ENCODE assay signal across 33 mouse cellular contexts in the genomic region with DNA sequence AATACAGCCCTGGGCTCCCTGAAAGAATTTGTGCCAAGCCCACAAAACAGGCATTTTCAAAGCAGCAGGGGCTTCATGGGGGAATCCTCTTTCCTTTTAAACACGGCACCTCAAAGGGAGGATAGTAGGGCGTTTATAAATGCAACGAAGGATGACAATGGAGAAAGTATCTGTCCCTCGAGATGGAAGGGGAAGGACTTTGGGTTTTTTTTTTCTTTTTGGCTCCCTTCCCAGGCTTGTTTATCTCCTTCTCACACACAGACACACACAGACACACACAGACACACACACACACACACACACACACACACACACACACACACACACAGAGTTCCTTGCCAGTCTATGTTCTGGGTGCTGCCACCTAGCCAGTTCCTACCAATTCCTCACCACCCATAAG. TPM values are rescaled to one million over a fixed set of nuclear protein-coding genes. Genes with fewer than 3 reads are reported as not detected.
DNase-seq lines count a peak whose midpoint lies in the region; ATAC-seq and TF ChIP-seq lines count a peak whose summit lies in the region.
"Had no signal": no experiment of that assay in that cellular context is flagged by ENCODE, and none has a peak within 500 bp of the region (broad histone marks: within the 10 kb centered on the region; RNA-seq: fewer than 3 reads in every experiment).

No protein-coding gene starts in this region.

- no peak for TF ChIP-seq EP300 in stomach, postnatal 0 days (optimal IDR thresholded peaks at IDR 0.05)

- H3K4me3 ChIP-seq in layer of hippocampus, adult 2 months = no peak overlapping the region
- H3K4me3 ChIP-seq in neural tube, embryonic 15.5 days (replicated peaks) = no peak overlapping the region
- no peak overlapping the region for H3K4me3 ChIP-seq in bone marrow, adult 2 months (replicated peaks; ENCODE audit: control insufficient read depth, low read depth, low read length)
- no peak overlapping the region for H3K4me3 ChIP-seq in stomach, postnatal 0 days (ENCODE audit: low read depth, low read length)
- H3K4me3 ChIP-seq: heart, embryonic 13.5 days; hindbrain, embryonic 15.5 days; left cerebral cortex, adult 2 months; limb, embryonic 13.5 days had no signal

- H3K9me3 ChIP-seq in neural tube, embryonic 15.5 days (replicated peaks) = no peaks in the 10 kb centered on the region
- no peaks in the 10 kb centered on the region for H3K9me3 ChIP-seq in stomach, postnatal 0 days (ENCODE audit: control insufficient read depth, low read length)
- H3K9me3 ChIP-seq: heart, embryonic 13.5 days; hindbrain, embryonic 15.5 days; limb, embryonic 13.5 days had no signal

- H3K4me1 ChIP-seq in neural tube, embryonic 15.5 days = peaks cover 42% of the 10 kb centered on the region
- H3K4me1 ChIP-seq in bone marrow, adult 2 months (ENCODE audit: control insufficient read depth, insufficient read depth, low read length) = peaks cover 6% of the 10 kb centered on the region
- H3K4me1 ChIP-seq in stomach, postnatal 0 days (replicated peaks; ENCODE audit: control insufficient read depth, insufficient read depth) = no peaks in the 10 kb centered on the region
- H3K4me1 ChIP-seq: limb, embryonic 13.5 days had no signal

- H3K36me3 ChIP-seq in neural tube, embryonic 15.5 days = no peaks in the 10 kb centered on the region
- H3K36me3 ChIP-seq in stomach, postnatal 0 days (ENCODE audit: control insufficient read depth, insufficient read depth, low read length) = no peaks in the 10 kb centered on the region
- H3K36me3 ChIP-seq: heart, embryonic 13.5 days; hindbrain, embryonic 15.5 days had no signal

- WGBS in neural tube, embryonic 15.5 days = 26% methylated on average over 4 of the region's 4 CpGs
- WGBS in bone marrow, adult 2 months = 61% methylated on average over 4 of the region's 4 CpGs
- WGBS in stomach, postnatal 0 days = 79% methylated on average over 4 of the region's 4 CpGs

- no peak overlapping the region for H3K4me2 ChIP-seq in neural tube, embryonic 15.5 days
- no peak overlapping the region for H3K4me2 ChIP-seq in stomach, postnatal 0 days (replicated peaks; ENCODE audit: low read depth)
- H3K4me2 ChIP-seq: heart, embryonic 13.5 days; hindbrain, embryonic 15.5 days; limb, embryonic 13.5 days; liver, embryonic 11.5 days had no signal

- ATAC-seq in neural tube, embryonic 15.5 days (ENCODE audit: low FRiP score) = no peak
- ATAC-seq in stomach, postnatal 0 days (ENCODE audit: low FRiP score, low TSS enrichment) = no peak
- ATAC-seq: inflammation-experienced regulatory T-cells, adult 6 months; lung, postnatal 0 days had no signal

- no peaks in the 10 kb centered on the region for H3K27me3 ChIP-seq in neural tube, embryonic 15.5 days (replicated peaks)
- H3K27me3 ChIP-seq in stomach, postnatal 0 days (ENCODE audit: control insufficient read depth, insufficient read depth, low read length) = no peaks in the 10 kb centered on the region
- H3K27me3 ChIP-seq: CH12.LX; hindbrain, embryonic 15.5 days; limb, embryonic 13.5 days had no signal

- peak overlapping the region; percentile 7; the same call in 1 of the 2 replicates for H3K27ac ChIP-seq in layer of hippocampus, adult 2 months
- H3K27ac ChIP-seq in neural tube, embryonic 15.5 days (replicated peaks) = 0 out of 2 replicates have a peak overlapping the region, but pooled peaks have one; percentile 28
- 0 out of 2 replicates have a peak overlapping the region, but pooled peaks have one; percentile 5 for H3K27ac ChIP-seq in bone marrow, adult 2 months (ENCODE audit: control insufficient read depth, insufficient read depth, low read depth, low read length, poor library complexity)
- no peak overlapping the region for H3K27ac ChIP-seq in stomach, postnatal 0 days (replicated peaks)
- H3K27ac ChIP-seq: heart, embryonic 13.5 days; hindbrain, embryonic 15.5 days; left cerebral cortex, adult 2 months; limb, embryonic 13.5 days had no signal

- no peak for TF ChIP-seq CTCF in layer of hippocampus, adult 2 months (conservative IDR thresholded peaks at IDR 0.05)
- no peak for TF ChIP-seq CTCF in bone marrow, adult 2 months (IDR thresholded peaks at IDR 0.05; ENCODE audit: control insufficient read depth, insufficient read depth, low read length)
- no peak for TF ChIP-seq CTCF in stomach, postnatal 0 days (IDR thresholded peaks at IDR 0.05; ENCODE audit: low read depth)

- no peak for TF ChIP-seq POLR2A in bone marrow, adult 2 months (IDR thresholded peaks at IDR 0.05; ENCODE audit: borderline replicate concordance, control insufficient read depth, low read depth, low read length)

- no peak for DNase-seq in layer of hippocampus, adult 2 months (ENCODE audit: low spot score in 2 of 2)
- no peak for DNase-seq in layer of hippocampus, adult 9-10 months (ENCODE audit: low spot score)
- DNase-seq in neural tube, embryonic 10.5 days (ENCODE audit: extremely low spot score, low spot score) = no peak
- DNase-seq in stomach, postnatal 0 days (ENCODE audit: low spot score) = no peak
- DNase-seq in frontal cortex, postnatal 36 days (ENCODE audit: low spot score in 2 of 2) = no peak
- DNase-seq: cerebellum, adult 8-10 months; gastrocnemius, postnatal 10 days; heart, postnatal 10 days; kidney, adult 11 months; kidney, postnatal 14 days; lung, adult 18-20 months; right cerebral cortex, adult 18-20 months; thymus, adult 2 months; thymus, postnatal 36 days had no signal

- no peak overlapping the region for H3K9ac ChIP-seq in neural tube, embryonic 15.5 days (replicated peaks)
- no peak overlapping the region for H3K9ac ChIP-seq in stomach, postnatal 0 days (ENCODE audit: low read length)
- H3K9ac ChIP-seq: heart, embryonic 13.5 days; hindbrain, embryonic 15.5 days; limb, embryonic 13.5 days had no signal

RNA-seq across cellular contexts. Expression of a gene that starts 57.4 kb away (rescaled TPM):
- 1 to 10 TPM; 2.2 to 3.2 TPM for total RNA-seq in layer of hippocampus, adult 2 months (2021)
- 2.5 and 3.1 TPM in 2 replicates for polyA plus RNA-seq in neural tube, embryonic 15.5 days (2015; fragmentation: Nextera tagmentation; extraction: Ambion mirVana)
- polyA plus RNA-seq in bone marrow, adult 2 months (2011; ENCODE audit: insufficient read depth, insufficient read length, low replicate concordance, missing spikeins) = not detected in 2 replicates
- 0.21 TPM in 1 of 2 replicates, not detected in the other for polyA plus RNA-seq in stomach, postnatal 0 days (2015; fragmentation: Nextera tagmentation; extraction: Ambion mirVana)
- total RNA-seq: CH12.LX; ES-E14; gastrocnemius, postnatal 10 days; heart, adult 8-10 months; heart, postnatal 10 days; hematopoietic stem cell, adult 5-6 weeks; megakaryocyte-erythroid progenitor cell, adult 5-6 weeks; monocyte, adult 5-6 weeks; neutrophil, adult 5-6 weeks had no signal
- polyA plus RNA-seq: C2C12; heart, embryonic 13.5 days; inflammation-experienced regulatory T-cells, adult 6 months; kidney, embryonic 14.5 days; liver, embryonic 11.5 days; spleen, adult 2 months; thymus, adult 2 months had no signal
